Mouse (Mus musculus) bone marrow, adult 2 months (tissue): ENCODE measurements around the gene Kdm3a. TPM values are rescaled to one million over a fixed set of nuclear protein-coding genes. Genes with fewer than 3 reads are reported as not detected.
A peak's percentile ranks its signal among the peaks of the same experiment; 100 is the strongest.

ENCODE experiments used
- H3K27ac ChIP-seq: fragments of 200-500 bp; 2 replicates; pipeline ENCODE4 v1.5.1; 2012; ENCODE audit warnings: low read depth, mild to moderate bottlenecking, control low read depth, inconsistent platforms, low read length; ENCODE audit not compliant: control insufficient read depth, poor library complexity, insufficient read depth
- H3K4me1 ChIP-seq: fragments of 200-500 bp; 2 replicates; pipeline ENCODE4 v1.6.1; 2011; ENCODE audit warnings: low read length; ENCODE audit not compliant: control insufficient read depth, insufficient read depth
- H3K4me3 ChIP-seq: fragments of 200-500 bp; replicated peaks from 2 replicates; pipeline ENCODE3; 2011; ENCODE audit warnings: mild to moderate bottlenecking, low read depth, low read length, control low read depth; ENCODE audit not compliant: control insufficient read depth
- CTCF ChIP-seq: fragments of 200-500 bp; IDR thresholded peaks from 2 replicates; pipeline ENCODE4 v1.5.1; 2011; ENCODE audit warnings: low read length, control low read depth; ENCODE audit not compliant: control insufficient read depth, insufficient read depth
- POLR2A ChIP-seq: fragments of 200-500 bp; IDR thresholded peaks from 2 replicates; pipeline ENCODE4 v1.6.1; 2011; ENCODE audit warnings: low read depth, mild to moderate bottlenecking, control low read depth, low read length, borderline replicate concordance; ENCODE audit not compliant: control insufficient read depth
- WGBS: fragments of 180-500 bp; shearing (Covaris S2); methylation state at CpG from one replicate; pipeline ENCODE4 v1.1.7; 2018; 5-methylcytosine and 5-hydroxymethylcytosine counted together
- polyA plus RNA-seq: library from polyadenylated mRNA; stranded (reverse); fragments of >200 nt; gene quantifications from 2 replicates; pipeline ENCODE4 v1.2.4, GENCODE M21; 2011; ENCODE audit warnings: low replicate concordance; ENCODE audit not compliant: missing spikeins, insufficient read depth, insufficient read length

Kdm3a gene
- polyA plus RNA-seq = 10.5 and 16.7 TPM in 2 replicates

GRCm38 (mm10) chr6:71632829-71633662 lies at the start of gene Kdm3a:
Gene Kdm3a (minus strand): TSS chr6:71632990.
- peak; percentile 62 for TF ChIP-seq CTCF
- TF ChIP-seq POLR2A = peak; percentile 94; the same call in 1 of the 2 replicates
- Histone ChIP-seq H3K27ac (peak within 1 kb of the TSS; percentile 88), H3K4me1 (no peaks in the 10 kb centered on the region), H3K4me3 (peak within 1 kb of the TSS; percentile 71)
- WGBS = under 1% methylated on average over 63 of the region's 63 CpGs

- no peak overlapping the region for H3K4me3 ChIP-seq
- no peaks in the 10 kb centered on the region for H3K4me1 ChIP-seq
- 67% methylated on average over 7 of the region's 7 CpGs for WGBS
- TF ChIP-seq CTCF = no peak
- TF ChIP-seq POLR2A = no peak
- no peak overlapping the region for H3K27ac ChIP-seq
Observed at GRCm38 (mm10) chr6:71678891-71679290, 46.1 kb upstream of the Kdm3a start.

- WGBS = 60% methylated on average over 2 of the region's 2 CpGs
Observed at GRCm38 (mm10) chr6:71673166-71673565, 40.4 kb upstream of the Kdm3a start.

GRCm38 (mm10) chr6:71664511-71664910 lies 31.7 kb upstream of the Kdm3a start:
- H3K4me1 ChIP-seq = no peaks in the 10 kb centered on the region
- 69% methylated on average over 1 of the region's 1 CpGs for WGBS
- H3K4me3 ChIP-seq = no peak overlapping the region
- no peak overlapping the region for H3K27ac ChIP-seq
- TF ChIP-seq POLR2A = no peak
- TF ChIP-seq CTCF = no peak

More at GRCm38 (mm10) chr6:71673166-71673565, 40.4 kb upstream of the Kdm3a start:
- Histone ChIP-seq H3K4me1 (no peaks in the 10 kb centered on the region), H3K4me3 (no peak overlapping the region), H3K27ac (no peak overlapping the region)
- peak; percentile 43; the same call in 1 of the 2 replicates for TF ChIP-seq CTCF
- no peak for TF ChIP-seq POLR2A

- TF ChIP-seq CTCF (no peak), POLR2A (no peak)
- Histone ChIP-seq H3K4me1 (no peaks in the 10 kb centered on the region), H3K4me3 (no peak overlapping the region), H3K27ac (no peak overlapping the region)
- whole genome bisulfite sequencing = 47% methylated on average over 2 of the region's 2 CpGs
Observed at GRCm38 (mm10) chr6:71658290-71658689, 25.5 kb upstream of the Kdm3a start.

GRCm38 (mm10) chr6:71655835-71656234 lies 23.0 kb upstream of the Kdm3a start:
- H3K27ac ChIP-seq = no peak overlapping the region
- no peak overlapping the region for H3K4me3 ChIP-seq
- 53% methylated on average over 3 of the region's 3 CpGs for WGBS
- H3K4me1 ChIP-seq = no peaks in the 10 kb centered on the region
- no peak for TF ChIP-seq CTCF
- TF ChIP-seq POLR2A = no peak

GRCm38 (mm10) chr6:71651868-71652267 lies 19.1 kb upstream of the Kdm3a start:
- no peak for TF ChIP-seq CTCF

GRCm38 (mm10) chr6:71632486-71632828 lies 333 bp downstream of the Kdm3a start:
- H3K4me1 ChIP-seq = no peaks in the 10 kb centered on the region
- peak overlapping the region; percentile 71 for H3K4me3 ChIP-seq
- under 1% methylated on average over 41 of the region's 41 CpGs for WGBS
- no peak for TF ChIP-seq CTCF
- peak overlapping the region; percentile 88 for H3K27ac ChIP-seq

More at GRCm38 (mm10) chr6:71651868-71652267, 19.1 kb upstream of the Kdm3a start:
- Histone ChIP-seq H3K4me1 (no peaks in the 10 kb centered on the region), H3K4me3 (no peak overlapping the region), H3K27ac (no peak overlapping the region)
- WGBS = 56% methylated on average over 2 of the region's 2 CpGs
